Mouse (Mus musculus) kidney, embryonic 15.5 days (tissue): ENCODE measurements around the gene Slc25a51. TPM values are rescaled to one million over a fixed set of nuclear protein-coding genes. Genes with fewer than 3 reads are reported as not detected.
A peak's percentile ranks its signal among the peaks of the same experiment; 100 is the strongest.

Experiments
- ATAC-seq: fragments of 200-750 bp; cut with Nextera tagmentation; replicated peaks from 2 replicates; pipeline ENCODE4 v1.8.0; 2017; ENCODE audit warnings: moderate TSS enrichment; ENCODE audit not compliant: low FRiP score
- H3K27ac ChIP-seq: fragments of 300-500 bp; sonication (generic); 2 replicates; pipeline ENCODE4 v1.5.1; 2015; ENCODE audit warnings: mild to moderate bottlenecking, inconsistent platforms
- H3K27me3 ChIP-seq: fragments of 300-500 bp; sonication (generic); 2 replicates; pipeline ENCODE4 v1.6.1; 2015; ENCODE audit warnings: inconsistent platforms
- H3K36me3 ChIP-seq: fragments of 300-500 bp; sonication (generic); 2 replicates; pipeline ENCODE4 v1.6.1; 2015; ENCODE audit warnings: inconsistent platforms
- H3K4me1 ChIP-seq: fragments of 300-500 bp; sonication (generic); 2 replicates; pipeline ENCODE4 v1.6.1; 2015; ENCODE audit warnings: inconsistent platforms
- H3K4me2 ChIP-seq: fragments of 300-500 bp; sonication (generic); 2 replicates; pipeline ENCODE4 v1.6.1; 2015; ENCODE audit warnings: moderate library complexity, mild to moderate bottlenecking, inconsistent platforms
- H3K4me3 ChIP-seq: fragments of 300-500 bp; sonication (generic); replicated peaks from 2 replicates; pipeline ENCODE4 v1.5.1; 2015; ENCODE audit warnings: mild to moderate bottlenecking, inconsistent platforms
- H3K9ac ChIP-seq: fragments of 300-500 bp; sonication (generic); 2 replicates; pipeline ENCODE4 v1.6.1; 2015; ENCODE audit warnings: mild to moderate bottlenecking, inconsistent platforms
- H3K9me3 ChIP-seq: fragments of 300-500 bp; sonication (generic); replicated peaks from 2 replicates; pipeline ENCODE4 v1.6.1; 2016; ENCODE audit warnings: inconsistent platforms
- WGBS: fragments of 180-500 bp; shearing (Covaris S2); methylation state at CpG from one replicate; pipeline ENCODE4 v1.1.7; 2015; ENCODE audit warnings: mixed read lengths; 5-methylcytosine and 5-hydroxymethylcytosine counted together
- polyA plus RNA-seq: library from polyadenylated mRNA; unstranded; fragments of >200 nt; fragmentation: Nextera tagmentation; extraction: Ambion mirVana; gene quantifications from 2 replicates; pipeline ENCODE4 v1.2.1, GENCODE M21; 2015

Gene Slc25a51
- polyA plus RNA-seq, 1 experiment from 2014 or later = 79.0 TPM

DNA sequence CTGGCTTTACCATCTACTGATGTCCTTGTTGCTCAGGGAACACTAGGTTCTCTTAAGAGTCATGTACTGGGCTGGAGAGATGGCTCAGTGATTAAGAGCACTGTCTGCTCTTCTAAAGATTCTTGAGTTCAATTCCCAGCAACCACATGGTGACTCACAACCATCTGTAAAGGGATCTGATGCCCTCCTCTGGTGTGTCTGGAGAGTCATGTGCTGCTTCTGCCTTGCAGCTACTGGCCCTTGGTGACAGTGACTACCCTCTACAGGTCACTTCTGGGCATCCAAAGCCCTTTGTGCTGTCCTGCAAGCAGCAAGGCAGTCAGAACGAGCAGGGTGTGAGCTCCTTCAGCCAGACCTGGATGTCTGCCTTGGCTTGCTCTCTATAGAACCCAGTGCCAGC is 33.2 kb upstream of the Slc25a51 start:
- H3K9ac ChIP-seq = no peak overlapping the region
- no peak overlapping the region for H3K27ac ChIP-seq
- H3K4me1 ChIP-seq = peaks cover 31% of the 10 kb centered on the region
- WGBS = 71% methylated on average over 1 of the region's 1 CpGs
- peaks cover 45% of the 10 kb centered on the region for H3K36me3 ChIP-seq
- H3K4me3 ChIP-seq = no peak overlapping the region
- H3K9me3 ChIP-seq = no peaks in the 10 kb centered on the region
- ATAC-seq = no peak
- H3K4me2 ChIP-seq = no peak overlapping the region
- no peaks in the 10 kb centered on the region for H3K27me3 ChIP-seq

DNA sequence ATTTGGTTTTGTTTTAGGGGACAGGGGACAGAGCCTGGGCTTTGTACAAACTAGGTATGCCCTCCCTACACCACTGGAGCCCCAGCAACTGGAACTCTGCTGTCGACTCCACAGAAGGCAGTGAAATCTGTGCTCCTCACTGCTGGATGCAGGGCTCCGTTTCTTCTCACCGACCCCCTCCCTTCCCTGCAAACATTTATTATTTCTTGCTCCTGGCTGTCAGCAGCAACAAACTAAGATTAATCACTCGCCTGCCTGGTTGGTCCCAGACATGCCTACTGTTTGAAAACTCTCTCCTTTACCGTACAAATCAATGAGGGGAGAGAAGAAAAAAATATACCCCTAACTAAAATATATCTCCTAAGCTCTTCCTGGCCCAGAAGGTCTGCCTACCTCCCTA is 30.7 kb upstream of the Slc25a51 start:
- Histone ChIP-seq H3K27me3 (no peaks in the 10 kb centered on the region), H3K27ac (no peak overlapping the region), H3K9ac (no peak overlapping the region), H3K36me3 (peaks cover 24% of the 10 kb centered on the region), H3K9me3 (no peaks in the 10 kb centered on the region), H3K4me3 (no peak overlapping the region), H3K4me1 (peaks cover 56% of the 10 kb centered on the region), H3K4me2 (no peak overlapping the region)
- no peak for ATAC-seq
- 19% methylated on average over 5 of the region's 5 CpGs for WGBS

DNA sequence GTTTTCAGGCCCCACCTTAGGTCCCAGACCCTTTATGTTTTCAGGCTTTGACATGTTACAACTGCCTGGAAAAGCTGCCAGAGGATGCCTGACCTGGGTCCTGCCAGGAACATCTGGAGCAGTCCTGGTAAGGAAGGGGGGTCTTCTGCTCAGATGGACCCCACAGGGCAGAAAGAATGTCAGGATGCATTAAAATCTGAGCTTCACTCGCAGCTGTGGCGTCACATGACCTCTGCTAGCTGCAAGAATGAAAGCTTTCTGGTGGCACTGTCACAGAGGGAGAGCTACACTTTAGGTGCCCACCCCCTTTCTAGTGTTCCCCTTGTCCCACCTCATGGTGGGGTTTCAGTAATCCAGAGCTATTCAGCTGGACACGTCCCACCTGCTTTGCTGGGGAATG is 28.4 kb upstream of the Slc25a51 start:
- H3K9ac ChIP-seq = no peak overlapping the region
- 0 out of 2 replicates have a peak, but pooled peaks have one; percentile 1 for ATAC-seq
- no peak overlapping the region for H3K4me2 ChIP-seq
- H3K4me3 ChIP-seq = no peak overlapping the region
- peaks cover 9% of the 10 kb centered on the region; the same call in 1 of the 2 replicates for H3K36me3 ChIP-seq
- H3K4me1 ChIP-seq = peaks cover 72% of the 10 kb centered on the region
- 36% methylated on average over 3 of the region's 3 CpGs for WGBS
- H3K27ac ChIP-seq = peak overlapping the region; percentile 68
- no peaks in the 10 kb centered on the region for H3K9me3 ChIP-seq
- H3K27me3 ChIP-seq = no peaks in the 10 kb centered on the region

DNA sequence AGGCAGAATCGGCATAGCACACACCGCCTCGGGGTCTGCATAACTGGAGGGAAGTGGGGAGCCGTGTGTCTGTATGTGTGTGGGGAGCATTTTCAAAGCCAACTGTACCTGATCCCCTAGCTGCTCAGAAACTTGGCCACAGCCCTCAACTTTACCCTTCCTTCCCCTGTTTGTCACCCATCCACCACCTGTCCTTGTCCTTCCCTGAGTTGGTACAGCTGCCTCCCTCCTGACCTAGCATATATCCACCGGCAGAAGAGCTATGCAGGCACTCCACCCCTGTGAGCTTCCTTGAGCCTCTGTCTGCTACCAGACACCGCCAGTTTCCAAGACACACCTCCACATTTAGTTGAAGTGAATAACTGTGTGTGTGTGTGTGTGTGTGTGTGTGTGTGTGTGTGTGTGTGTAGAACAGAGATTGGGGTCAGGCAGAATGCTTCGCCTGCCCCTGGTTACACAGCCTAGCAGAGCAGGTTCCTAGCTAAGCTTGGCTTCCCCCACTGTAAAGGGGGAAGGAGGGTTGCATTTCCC is 27.9 kb upstream of the Slc25a51 start:
- Histone ChIP-seq H3K27me3 (no peaks in the 10 kb centered on the region), H3K4me1 (peaks cover 72% of the 10 kb centered on the region), H3K9me3 (no peaks in the 10 kb centered on the region), H3K27ac (peak overlapping the region; percentile 68), H3K4me2 (no peak overlapping the region), H3K36me3 (peaks cover 9% of the 10 kb centered on the region; the same call in 1 of the 2 replicates), H3K9ac (no peak overlapping the region; the same call in 1 of the 2 replicates), H3K4me3 (no peak overlapping the region)
- WGBS = 39% methylated on average over 7 of the region's 7 CpGs
- ATAC-seq = peak; percentile 53

DNA sequence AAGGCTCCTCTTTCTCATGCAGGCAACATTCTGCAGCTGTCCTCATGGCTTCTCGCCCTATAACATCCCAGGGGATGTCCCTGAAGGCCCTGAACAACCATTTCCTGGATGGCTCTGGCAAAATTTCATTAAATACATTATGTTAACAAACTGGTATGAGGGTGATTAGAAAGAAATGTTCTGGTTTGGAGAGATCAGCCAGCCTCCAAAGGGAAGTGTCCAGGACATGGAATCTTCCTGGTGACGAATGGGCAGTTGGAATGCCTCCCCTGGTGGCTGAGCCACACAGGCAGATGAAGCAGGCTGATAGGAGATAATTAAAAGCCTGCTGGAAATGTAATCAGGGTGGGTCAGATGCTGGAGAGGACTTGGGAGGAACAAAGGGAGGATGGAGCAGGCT is 27.3 kb upstream of the Slc25a51 start:
- 41% methylated on average over 2 of the region's 2 CpGs for WGBS
- H3K36me3 ChIP-seq = peaks cover 9% of the 10 kb centered on the region; the same call in 1 of the 2 replicates
- peaks cover 72% of the 10 kb centered on the region for H3K4me1 ChIP-seq
- H3K9me3 ChIP-seq = no peaks in the 10 kb centered on the region
- ATAC-seq = peak; percentile 33; the same call in 1 of the 2 replicates
- H3K4me2 ChIP-seq = no peak overlapping the region
- H3K4me3 ChIP-seq = no peak overlapping the region
- peak overlapping the region; percentile 68 for H3K27ac ChIP-seq
- no peaks in the 10 kb centered on the region for H3K27me3 ChIP-seq
- H3K9ac ChIP-seq = no peak overlapping the region; the same call in 1 of the 2 replicates

DNA sequence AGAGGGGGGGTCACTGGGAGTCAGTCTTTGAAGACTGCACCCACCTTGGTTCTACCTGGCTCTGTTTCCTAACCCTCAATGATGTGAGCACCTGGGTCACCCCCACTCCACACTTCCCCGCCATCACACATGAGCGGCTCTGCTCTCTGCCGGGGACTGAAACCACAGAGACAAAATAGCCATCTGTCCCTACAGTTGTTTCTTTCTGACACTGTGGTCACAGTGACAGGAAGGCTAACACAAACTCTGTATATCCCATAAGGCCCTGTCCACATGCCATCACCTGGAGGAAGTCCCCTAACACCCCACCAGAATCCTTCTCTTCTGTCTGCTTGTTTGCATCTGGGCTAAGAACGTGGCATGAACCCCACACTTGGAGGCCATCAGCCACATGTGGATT is 26.1 kb upstream of the Slc25a51 start:
- 54% methylated on average over 4 of the region's 4 CpGs for WGBS
- Histone ChIP-seq H3K27me3 (no peaks in the 10 kb centered on the region), H3K4me1 (peaks cover 68% of the 10 kb centered on the region), H3K4me3 (no peak overlapping the region), H3K9me3 (no peaks in the 10 kb centered on the region), H3K36me3 (0 out of 2 replicates have a peak, but pooled peaks cover under 1% of the 10 kb centered on the region), H3K27ac (peak overlapping the region; percentile 68), H3K4me2 (no peak overlapping the region), H3K9ac (no peak overlapping the region)
- no peak for ATAC-seq

DNA sequence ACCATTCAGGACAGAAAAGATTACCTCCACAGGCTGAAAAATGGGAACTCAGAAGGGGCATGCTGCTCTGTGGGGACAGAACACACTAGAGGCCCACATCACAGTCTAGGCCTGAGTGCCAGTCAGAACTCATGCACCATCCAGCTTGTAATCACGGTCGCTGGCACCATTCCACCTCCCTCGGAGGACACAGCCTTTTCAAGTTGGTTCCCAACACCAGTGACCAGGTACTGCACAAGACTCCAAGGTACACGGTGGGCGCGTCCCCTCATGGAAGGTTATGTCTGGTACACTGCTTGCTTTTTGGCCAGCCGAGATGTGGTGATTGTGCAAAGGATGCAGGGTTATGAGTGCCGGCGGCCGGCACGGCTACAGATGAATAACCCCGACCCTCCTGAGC is 25.5 kb upstream of the Slc25a51 start:
- Histone ChIP-seq H3K4me3 (no peak overlapping the region), H3K27me3 (no peaks in the 10 kb centered on the region), H3K27ac (peak overlapping the region; percentile 68), H3K9ac (no peak overlapping the region), H3K36me3 (no peaks in the 10 kb centered on the region), H3K4me2 (no peak overlapping the region), H3K9me3 (no peaks in the 10 kb centered on the region), H3K4me1 (peaks cover 62% of the 10 kb centered on the region)
- WGBS = 65% methylated on average over 12 of the region's 12 CpGs
- ATAC-seq = no peak

DNA sequence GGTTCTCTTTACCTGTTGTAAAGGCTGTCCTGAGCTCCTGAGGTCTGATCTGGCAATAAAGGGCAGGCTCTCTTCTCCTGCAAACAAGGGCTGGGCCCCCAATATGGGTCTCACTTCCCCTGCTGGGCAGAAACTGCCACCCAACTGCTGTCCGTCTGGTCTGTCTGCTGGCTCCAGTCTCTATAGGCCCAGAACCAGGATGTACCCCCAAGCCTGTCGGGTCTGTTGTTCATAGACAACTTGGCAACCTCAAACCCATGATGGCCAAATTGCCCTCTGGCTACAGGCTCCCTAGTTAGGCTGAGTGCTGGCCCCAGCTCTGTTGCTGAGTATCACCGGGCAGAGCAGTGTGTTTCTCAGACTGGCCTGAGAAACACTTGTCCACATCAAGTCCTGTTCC is 23.2 kb upstream of the Slc25a51 start:
- Histone ChIP-seq H3K36me3 (no peaks in the 10 kb centered on the region), H3K4me1 (peaks cover 41% of the 10 kb centered on the region), H3K4me3 (no peak overlapping the region), H3K4me2 (no peak overlapping the region), H3K9me3 (no peaks in the 10 kb centered on the region), H3K27me3 (no peaks in the 10 kb centered on the region), H3K9ac (no peak overlapping the region), H3K27ac (no peak overlapping the region)
- no peak for ATAC-seq
- WGBS = 86% methylated on average over 3 of the region's 3 CpGs

DNA sequence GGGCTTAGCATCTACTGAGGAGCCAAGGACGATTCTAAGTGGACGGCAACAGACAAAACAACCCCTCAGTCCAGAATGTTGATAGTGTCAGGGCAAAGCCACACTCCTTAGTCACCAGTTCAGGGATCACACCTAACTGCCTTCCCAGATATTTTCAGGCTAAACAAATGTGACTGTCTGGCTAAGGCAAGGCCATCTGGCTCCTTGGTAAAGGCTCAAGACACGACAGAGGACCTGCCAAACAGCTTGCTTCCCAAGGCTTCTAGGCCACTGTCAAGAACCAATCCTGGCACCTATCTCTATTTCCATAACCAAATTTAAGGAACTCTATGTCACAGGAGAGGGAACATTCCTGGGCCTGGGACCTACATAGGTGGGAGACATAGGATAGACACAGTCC is 22.8 kb upstream of the Slc25a51 start:
- Histone ChIP-seq H3K27ac (no peak overlapping the region), H3K4me1 (peaks cover 36% of the 10 kb centered on the region), H3K36me3 (no peaks in the 10 kb centered on the region), H3K9ac (no peak overlapping the region), H3K9me3 (no peaks in the 10 kb centered on the region), H3K27me3 (no peaks in the 10 kb centered on the region), H3K4me2 (no peak overlapping the region), H3K4me3 (no peak overlapping the region)
- ATAC-seq = no peak
- 81% methylated on average over 3 of the region's 3 CpGs for WGBS

DNA sequence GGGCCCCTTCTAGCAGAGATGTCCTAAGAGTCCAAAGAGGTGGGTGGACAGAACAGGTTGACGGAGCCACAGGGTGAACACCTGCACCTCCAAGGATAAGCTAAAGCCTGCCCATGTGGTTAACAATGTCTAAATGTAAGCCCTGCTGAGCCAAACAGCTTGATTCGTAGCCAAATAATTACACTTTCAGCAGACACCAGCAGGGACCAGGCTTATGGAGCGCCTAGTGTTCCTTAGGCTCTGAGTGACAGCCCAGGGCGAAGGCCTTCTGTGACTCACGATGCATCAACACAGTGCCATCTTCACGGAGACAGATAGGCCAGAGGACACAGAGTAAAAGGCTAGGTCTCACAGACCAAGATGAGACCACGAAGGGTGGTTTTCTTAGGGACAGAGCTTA is 20.9 kb upstream of the Slc25a51 start:
- Histone ChIP-seq H3K27me3 (no peaks in the 10 kb centered on the region), H3K36me3 (no peaks in the 10 kb centered on the region)
- WGBS = 79% methylated on average over 7 of the region's 7 CpGs

DNA sequence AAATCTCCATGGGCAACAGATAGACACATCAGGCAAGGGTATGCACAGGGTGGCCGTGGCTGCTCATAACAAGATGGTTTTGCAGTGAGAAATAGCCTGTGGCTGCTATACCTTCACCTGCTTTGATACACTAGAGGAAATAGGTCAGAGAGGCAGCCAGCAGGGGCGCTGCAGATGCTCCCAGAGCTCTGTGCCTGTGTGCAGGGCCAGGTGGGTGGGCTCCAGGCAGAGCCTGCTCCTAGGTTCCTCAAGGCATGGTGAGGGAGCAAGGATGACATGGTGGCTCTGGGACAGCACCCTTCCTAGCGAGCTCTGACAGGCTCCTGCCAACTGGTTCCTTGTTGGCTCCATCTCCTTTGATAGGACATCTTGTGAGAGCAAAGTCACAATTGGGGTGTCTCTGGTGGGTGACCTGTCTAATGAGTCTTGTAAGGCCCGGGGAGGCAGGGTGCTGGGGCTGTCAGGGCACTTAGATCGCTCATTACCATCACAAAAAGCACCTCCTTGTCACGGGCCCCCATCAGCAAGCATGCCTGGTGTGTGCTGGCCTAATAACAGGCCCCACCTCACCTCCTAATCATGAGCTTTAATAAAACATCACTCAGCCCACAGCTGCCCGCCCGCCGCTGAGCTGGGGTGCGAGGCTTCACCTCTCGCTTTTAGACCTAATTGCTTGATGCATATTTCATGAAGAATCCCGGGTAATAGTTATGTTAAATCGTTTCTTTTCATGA is 18.3 kb upstream of the Slc25a51 start:
- Histone ChIP-seq H3K36me3 (no peaks in the 10 kb centered on the region), H3K4me3 (no peak overlapping the region), H3K4me1 (peaks cover 16% of the 10 kb centered on the region), H3K9me3 (no peaks in the 10 kb centered on the region), H3K27ac (no peak overlapping the region), H3K9ac (no peak overlapping the region), H3K27me3 (no peaks in the 10 kb centered on the region), H3K4me2 (no peak overlapping the region)
- WGBS = 69% methylated on average over 13 of the region's 13 CpGs
- no peak for ATAC-seq

More for the DNA sequence above, 20.9 kb upstream of the Slc25a51 start:
- no peak for ATAC-seq
- H3K9me3 ChIP-seq = no peaks in the 10 kb centered on the region
- no peak overlapping the region for H3K4me3 ChIP-seq
- H3K4me1 ChIP-seq = peaks cover 21% of the 10 kb centered on the region
- H3K9ac ChIP-seq = no peak overlapping the region
- H3K4me2 ChIP-seq = no peak overlapping the region
- no peak overlapping the region for H3K27ac ChIP-seq

DNA sequence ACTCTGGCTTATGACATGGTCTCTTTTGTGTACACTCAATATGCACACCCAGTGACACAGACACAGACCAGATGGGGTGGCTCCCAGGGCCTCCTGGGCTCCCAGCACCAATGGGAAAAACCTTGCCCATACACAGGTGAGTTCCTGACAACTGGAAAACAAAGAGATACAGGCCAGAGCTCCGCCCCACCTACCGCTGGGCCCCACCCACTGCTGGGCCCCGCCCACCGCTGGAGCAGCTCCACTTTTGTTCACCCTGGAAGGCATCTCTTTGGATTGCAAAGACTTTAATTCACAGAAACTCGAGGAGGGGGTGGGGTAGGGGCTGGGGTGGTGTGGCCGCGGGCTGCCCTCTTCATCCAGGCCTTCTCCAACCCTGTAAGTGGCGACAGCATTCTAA is 14.8 kb upstream of the Slc25a51 start:
- H3K27me3 ChIP-seq = no peaks in the 10 kb centered on the region
- WGBS = 36% methylated on average over 8 of the region's 8 CpGs
- peaks cover 37% of the 10 kb centered on the region for H3K4me1 ChIP-seq
- no peaks in the 10 kb centered on the region for H3K9me3 ChIP-seq
- no peaks in the 10 kb centered on the region for H3K36me3 ChIP-seq
- no peak overlapping the region for H3K4me2 ChIP-seq
- ATAC-seq = no peak
- H3K27ac ChIP-seq = no peak overlapping the region
- H3K9ac ChIP-seq = no peak overlapping the region
- no peak overlapping the region for H3K4me3 ChIP-seq
